Mouse (Mus musculus): Measurements from ENCODE around the gene Ddx51.

Ddx51 gene

GRCm38 (mm10) chr5:110652719-110653648 is at the start of gene Ddx51, which contains the start of gene Noc4l:
Gene Ddx51 (plus strand): TSS chr5:110653451.
Gene Noc4l (minus strand): TSS chr5:110653417.
- peak; percentile 93 for DNase-seq (ENCODE audit: low spot score)

DNA sequence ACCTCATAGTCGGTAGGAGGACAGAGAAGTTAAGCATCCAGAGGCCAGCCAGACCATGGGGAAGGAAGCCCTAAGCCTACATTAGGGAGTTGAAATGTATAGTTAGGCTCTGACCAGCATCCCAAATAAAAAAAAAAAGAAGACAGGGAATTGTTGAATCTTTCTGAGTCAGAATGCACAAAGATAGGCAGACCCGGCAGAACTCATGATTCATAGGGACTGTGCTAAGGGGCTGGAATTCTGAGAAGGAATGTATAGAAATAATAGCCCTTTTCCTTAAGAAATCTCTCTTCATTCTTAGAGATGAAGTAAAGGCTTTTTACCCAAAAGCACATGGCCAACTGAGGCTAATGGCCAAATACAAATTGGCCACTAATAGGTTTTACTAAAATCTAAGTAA is 48.9 kb upstream of the Ddx51 start:
- DNase-seq (ENCODE audit: low spot score): no peak

- DNase-seq (ENCODE audit: low spot score): no peak
These were observed 47.6 kb upstream of the Ddx51 start for GRCm38 (mm10) chr5:110605531-110606221.

DNA sequence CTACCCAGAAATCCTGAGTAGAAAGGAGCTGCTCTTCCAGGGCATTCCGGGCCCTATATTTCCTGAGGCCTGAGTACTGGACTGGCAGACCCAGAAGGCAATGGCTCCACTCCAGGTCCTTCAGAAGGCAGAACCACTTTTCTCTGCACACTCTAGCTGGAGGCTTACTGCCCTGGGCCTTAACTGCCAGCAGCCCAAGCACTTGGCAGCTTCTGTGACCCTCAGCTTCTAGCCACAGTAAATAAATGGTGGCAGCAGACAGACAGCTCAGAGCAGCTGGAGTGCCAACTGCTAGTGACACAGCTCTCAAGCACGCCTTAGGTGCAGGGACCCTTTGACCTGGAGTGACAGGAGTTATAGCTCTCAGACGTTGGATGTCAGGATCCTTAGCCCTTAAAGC is 45.5 kb upstream of the Ddx51 start:
- no peak for DNase-seq (ENCODE audit: low spot score)

GRCm38 (mm10) chr5:110608336-110608735 is 44.9 kb upstream of the Ddx51 start:
- no peak for DNase-seq (ENCODE audit: low spot score)

DNA sequence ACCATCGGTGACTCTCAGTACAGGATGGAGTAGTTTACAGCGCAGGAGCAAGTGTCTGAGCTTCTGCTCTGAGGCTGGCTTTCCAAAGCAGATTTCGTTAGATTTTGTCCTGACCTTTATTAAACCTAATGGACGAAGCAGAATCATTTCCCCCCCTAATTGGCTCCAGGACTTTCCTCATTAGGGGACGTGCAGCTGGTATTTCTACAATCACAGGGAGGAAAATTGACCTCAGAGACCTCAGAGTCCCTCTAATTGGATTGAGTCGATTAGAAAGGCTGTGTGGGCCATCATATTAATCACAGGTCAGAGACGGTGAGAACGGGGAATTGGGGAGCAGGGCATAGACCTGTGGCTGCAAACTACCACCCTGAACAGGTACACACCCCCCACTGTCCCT is 44.3 kb upstream of the Ddx51 start:
- DNase-seq (ENCODE audit: low spot score): no peak

- DNase-seq (ENCODE audit: low spot score): no peak
These were observed 43.8 kb upstream of the Ddx51 start for GRCm38 (mm10) chr5:110609425-110609824.

DNA sequence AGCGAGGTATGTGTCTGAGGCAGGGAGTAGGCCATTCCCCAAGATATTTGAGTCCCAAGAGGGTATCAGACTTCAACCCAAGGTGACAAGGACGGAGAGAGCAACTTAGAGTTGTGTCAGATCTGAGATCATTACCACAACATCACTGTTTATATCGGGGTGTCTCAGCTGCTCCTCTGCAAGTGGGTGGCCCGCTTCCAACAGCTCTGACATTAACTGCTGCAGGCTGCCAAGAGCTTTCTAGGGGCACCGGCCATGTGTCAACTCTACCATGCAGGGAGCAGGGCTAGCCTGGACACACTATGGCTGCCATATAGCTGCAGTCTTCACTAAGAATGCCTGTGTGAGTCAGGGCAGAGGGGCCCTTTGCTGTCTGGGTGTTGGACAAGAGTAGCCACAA is 43.4 kb upstream of the Ddx51 start:
- DNase-seq (ENCODE audit: low spot score): no peak

DNA sequence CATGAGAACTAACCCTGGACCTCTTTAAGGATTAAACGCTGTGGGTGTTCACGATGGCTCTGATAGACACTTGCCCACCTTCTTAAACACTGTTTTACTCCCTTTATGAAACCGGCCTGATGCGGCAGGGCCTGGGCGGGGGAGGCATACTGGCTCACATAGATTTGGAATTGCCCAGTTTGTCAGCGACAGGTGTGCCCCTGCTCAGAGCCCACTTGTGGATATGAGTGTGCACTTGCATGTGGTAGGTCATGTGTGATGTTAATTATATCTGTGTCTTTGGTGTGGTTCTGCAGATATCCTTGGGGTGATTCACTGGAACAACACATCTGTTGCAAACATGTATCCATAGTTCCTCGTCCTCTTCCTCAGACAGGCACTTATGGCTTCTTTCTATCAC is 42.8 kb upstream of the Ddx51 start:
- DNase-seq (ENCODE audit: low spot score): no peak

GRCm38 (mm10) chr5:110611435-110612158 is 41.7 kb upstream of the Ddx51 start:
- no peak for DNase-seq (ENCODE audit: low spot score)

DNA sequence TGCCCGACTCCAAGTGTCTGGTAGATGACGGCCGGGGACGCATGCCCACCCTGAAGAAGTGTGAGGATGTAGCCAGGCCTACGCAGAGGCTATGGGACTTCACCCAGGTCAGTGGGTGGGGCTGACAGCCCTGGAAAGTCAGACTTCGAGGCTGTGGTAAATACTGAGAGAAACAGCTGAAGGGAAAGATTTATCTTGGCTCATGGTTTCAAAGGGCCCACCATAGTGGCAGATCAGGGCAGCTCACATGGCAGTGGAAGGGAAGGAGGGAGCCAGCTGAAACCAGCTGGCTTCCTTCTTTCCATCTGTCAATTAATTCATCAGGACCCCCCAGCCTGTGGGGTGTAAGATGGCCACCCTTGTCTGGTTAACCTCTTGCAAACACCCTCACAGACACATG is 34.0 kb upstream of the Ddx51 start:
- no peak for DNase-seq (ENCODE audit: low spot score)

GRCm38 (mm10) chr5:110624319-110624718 is 28.9 kb upstream of the Ddx51 start:
- no peak for DNase-seq (ENCODE audit: low spot score)

DNA sequence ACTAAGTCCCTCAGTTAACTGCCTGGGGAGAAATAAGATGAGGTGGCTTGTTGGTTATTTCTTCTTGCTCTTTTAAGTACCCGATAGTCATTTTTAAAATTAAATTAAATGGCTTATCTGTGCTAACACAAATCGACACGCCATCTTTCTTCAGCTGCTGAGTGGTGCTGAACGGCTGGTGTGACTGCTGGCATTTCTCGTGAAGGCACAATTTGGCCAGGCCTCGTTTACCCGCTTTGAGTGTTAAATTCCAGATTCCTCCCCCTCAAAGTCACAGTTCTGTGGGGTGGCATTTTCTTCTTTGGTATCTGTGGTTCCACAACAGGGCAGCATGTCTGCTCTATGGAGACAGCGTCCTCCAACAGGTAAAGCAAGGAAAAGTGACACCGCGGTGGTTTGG is 25.9 kb upstream of the Ddx51 start:
- DNase-seq (ENCODE audit: low spot score): no peak

GRCm38 (mm10) chr5:110628156-110628555 is 25.1 kb upstream of the Ddx51 start:
- no peak for DNase-seq (ENCODE audit: low spot score)

DNA sequence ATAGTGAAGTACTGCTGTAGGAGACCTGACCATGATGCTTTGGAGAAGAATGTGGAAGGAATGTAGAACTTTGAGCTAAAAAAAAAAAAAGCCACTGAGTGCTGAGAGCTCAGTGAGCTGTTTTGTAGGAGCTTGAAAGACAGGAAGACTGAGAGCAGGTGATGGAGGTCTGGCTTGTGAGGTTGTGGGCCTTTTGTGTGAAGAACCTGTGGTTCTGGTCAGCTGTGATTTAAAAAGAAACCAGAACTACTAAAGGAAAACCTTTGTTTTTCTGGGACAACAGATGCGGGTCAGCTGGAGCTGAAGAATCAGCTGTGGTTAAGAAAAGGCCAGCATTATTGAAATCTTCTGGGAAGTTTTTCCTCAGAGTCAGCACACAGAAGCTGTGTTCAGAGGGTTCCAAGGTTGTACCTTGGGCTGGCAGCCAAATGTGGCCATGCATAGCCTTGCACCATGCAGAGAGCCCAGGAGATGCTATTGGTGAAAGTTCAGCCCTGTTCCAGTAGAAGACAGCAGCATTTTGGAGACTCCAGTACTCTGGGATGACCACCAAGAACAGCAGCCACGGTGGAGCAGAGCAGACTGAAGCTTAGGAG is 23.6 kb upstream of the Ddx51 start:
- DNase-seq (ENCODE audit: low spot score): no peak

DNA sequence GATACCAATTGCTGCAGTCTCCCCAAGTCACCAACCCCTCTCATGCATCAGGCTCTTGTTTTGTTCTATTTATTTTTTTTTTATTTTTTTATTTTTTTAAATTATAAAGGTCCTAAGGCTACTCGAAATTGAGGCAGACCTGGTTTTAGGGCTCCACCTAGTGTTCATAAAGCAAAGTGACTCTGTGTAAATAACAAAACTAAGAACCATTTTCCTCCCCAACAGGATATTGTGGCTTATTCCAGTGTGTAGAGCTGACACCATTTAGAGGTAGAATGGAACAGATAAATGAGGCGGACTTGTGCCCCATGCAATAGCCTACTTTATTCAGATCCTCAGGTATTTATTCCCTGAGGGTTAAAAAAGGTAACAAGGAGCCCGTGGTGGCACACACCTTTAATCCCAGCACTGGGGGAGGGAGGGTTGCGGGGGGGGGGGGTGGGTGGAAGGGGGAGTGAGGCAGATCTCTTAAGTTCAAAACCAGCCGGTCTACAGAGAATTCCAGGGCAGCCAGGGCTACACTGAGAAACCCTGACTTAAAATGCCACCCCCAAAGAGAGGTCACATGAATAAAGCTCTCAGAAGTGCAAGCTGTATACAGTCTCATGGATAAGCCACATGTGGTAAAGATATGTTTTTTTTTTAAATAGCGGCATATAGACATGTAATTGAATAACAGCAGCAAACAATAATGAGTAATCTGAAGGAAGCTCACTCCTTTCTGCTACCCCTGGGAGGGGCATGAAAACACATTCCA is 17.1 kb upstream of the Ddx51 start:
- DNase-seq (ENCODE audit: low spot score): no peak

DNA sequence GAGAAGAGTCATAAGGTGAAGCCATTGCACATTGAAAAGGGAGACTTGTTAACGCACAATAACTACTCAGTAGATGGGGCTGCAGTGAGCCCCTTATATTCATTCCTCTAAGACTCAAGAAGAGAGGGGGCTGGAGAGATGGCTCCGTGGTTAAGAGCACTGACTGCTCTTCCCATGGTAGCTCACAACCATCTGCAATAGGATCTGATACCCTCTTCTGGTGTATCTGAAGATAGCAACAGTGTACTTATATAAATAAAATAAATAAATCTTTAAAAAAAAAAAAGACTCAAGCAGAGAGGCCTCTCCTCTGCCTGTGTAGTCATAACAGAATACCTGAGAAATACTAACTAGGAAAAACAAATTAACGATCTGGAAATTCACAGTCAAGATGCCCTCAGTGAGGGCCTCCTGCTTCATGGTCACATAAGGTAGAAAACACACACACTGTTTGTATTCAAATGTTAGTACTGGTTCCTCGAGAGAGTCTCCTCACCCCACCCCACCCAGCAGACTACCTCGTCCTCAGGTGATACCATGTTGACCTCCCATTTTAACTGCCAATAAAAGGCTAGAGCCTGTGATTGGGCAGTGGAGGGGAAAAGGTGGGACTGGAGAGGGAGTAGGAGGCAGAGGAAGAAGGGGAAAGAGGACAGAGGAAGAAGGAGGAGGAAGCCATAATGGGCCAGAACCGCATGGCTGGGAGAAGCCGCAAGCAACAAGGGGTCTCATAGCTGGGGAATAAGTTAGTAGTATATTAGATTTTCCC is 14.8 kb upstream of the Ddx51 start:
- no peak for DNase-seq (ENCODE audit: low spot score)

DNA sequence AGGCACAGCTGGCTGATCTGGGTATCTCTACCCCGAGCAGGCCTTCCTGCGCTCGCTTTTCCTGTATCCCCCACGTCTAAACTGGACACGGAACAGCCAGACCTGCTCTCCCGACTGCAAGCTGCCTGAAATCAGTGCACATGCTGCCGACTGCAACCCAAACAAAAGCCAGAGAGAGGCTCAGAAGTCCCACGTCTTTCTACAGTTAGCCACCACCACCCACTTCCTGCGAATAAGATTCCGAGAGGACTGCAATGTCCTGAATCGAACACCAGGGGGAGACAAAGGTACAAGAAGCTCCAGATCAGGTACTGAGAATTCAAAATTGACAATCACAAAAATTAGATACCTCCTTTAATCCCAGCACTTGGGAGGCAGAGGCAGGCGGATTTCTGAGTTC is 13.8 kb upstream of the Ddx51 start:
- DNase-seq (ENCODE audit: low spot score): peak; percentile 35

DNA sequence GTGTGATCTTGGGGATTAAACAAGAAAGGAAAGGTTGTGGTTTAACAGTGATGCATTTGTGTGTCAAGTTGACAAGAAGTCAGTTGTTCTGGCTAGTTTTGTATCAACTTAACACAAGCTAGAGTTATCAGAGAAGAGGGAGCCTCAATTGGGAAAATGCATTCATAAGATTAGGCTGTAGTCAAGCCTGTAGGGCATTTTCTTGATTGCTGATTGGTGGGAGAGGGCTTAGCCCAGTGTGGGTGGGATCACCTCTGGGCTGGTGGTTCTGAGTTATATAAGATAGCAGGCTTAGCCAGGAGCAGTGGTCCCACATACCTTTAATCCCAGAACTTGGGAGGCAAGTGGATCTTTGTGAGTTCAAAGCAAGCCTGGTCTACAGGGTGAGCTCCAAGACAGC is 6.9 kb upstream of the Ddx51 start:
- no peak for DNase-seq (ENCODE audit: low spot score)

- DNase-seq (ENCODE audit: low spot score): no peak
These were observed 435 bp downstream of the Ddx51 start for GRCm38 (mm10) chr5:110653686-110654085.

DNA sequence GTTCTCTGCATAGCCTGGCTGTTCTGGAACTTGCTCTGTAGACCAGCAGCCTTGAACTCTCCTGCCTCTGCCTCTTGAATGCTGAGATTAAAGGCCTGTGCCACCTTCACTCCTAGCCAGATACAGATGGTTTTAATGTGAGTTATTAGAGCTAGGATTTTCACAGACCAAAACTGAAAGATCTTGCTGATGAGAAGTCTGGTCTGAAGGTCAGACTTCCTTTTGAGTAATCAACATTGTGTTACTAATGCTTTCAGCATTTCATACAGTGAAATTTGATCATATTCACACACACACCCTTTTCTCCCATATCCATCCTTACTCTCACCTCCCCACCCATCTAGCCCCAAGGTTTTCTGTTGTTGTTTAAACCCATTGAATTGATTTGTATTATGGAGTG is 6.4 kb downstream of the Ddx51 start:
- no peak for DNase-seq (ENCODE audit: low spot score)

All from ovary, postnatal 10 days (tissue).